Mouse (Mus musculus) bone marrow, adult 2 months (tissue): ENCODE results near the gene Bag6.

Experiments
- CTCF ChIP-seq: fragments of 200-500 bp; IDR thresholded peaks from 2 replicates; pipeline ENCODE4 v1.5.1; 2011; ENCODE audit warnings: low read length, control low read depth; ENCODE audit not compliant: control insufficient read depth, insufficient read depth
- POLR2A ChIP-seq: fragments of 200-500 bp; IDR thresholded peaks from 2 replicates; pipeline ENCODE4 v1.6.1; 2011; ENCODE audit warnings: low read depth, mild to moderate bottlenecking, control low read depth, low read length, borderline replicate concordance; ENCODE audit not compliant: control insufficient read depth

GRCm38 (mm10) chr17:35165451-35166155 lies 30.6 kb downstream of the Bag6 start:
- no peak for TF ChIP-seq CTCF
- no peak for TF ChIP-seq POLR2A
